Mouse (Mus musculus) bone marrow, adult 2 months (tissue): ENCODE results near the gene Psapl1.

Experiments used
- CTCF ChIP-seq: fragments of 200-500 bp; IDR thresholded peaks from 2 replicates; pipeline ENCODE4 v1.5.1; 2011; ENCODE audit warnings: low read length, control low read depth; ENCODE audit not compliant: control insufficient read depth, insufficient read depth
- POLR2A ChIP-seq: fragments of 200-500 bp; IDR thresholded peaks from 2 replicates; pipeline ENCODE4 v1.6.1; 2011; ENCODE audit warnings: low read depth, mild to moderate bottlenecking, control low read depth, low read length, borderline replicate concordance; ENCODE audit not compliant: control insufficient read depth

- TF ChIP-seq CTCF = no peak
- no peak for TF ChIP-seq POLR2A
Observed at GRCm38 (mm10) chr5:36188310-36188709, 15.5 kb upstream of the Psapl1 start.
